Mouse (Mus musculus) heart, embryonic 10.5 days (tissue): Measurements from ENCODE around the gene Gm20388. TPM values are rescaled to one million over a fixed set of nuclear protein-coding genes. Genes with fewer than 3 reads are reported as not detected.
A peak's percentile ranks its signal among the peaks of the same experiment; 100 is the strongest.

ENCODE experiments used
- DNase-seq: peaks from one replicate; pipeline ENCODE4 v3.0.0-alpha.2; 2017; ENCODE audit warnings: low spot score
- H3K27ac ChIP-seq: fragments of 300-500 bp; sonication (generic); 2 replicates; pipeline ENCODE4 v1.5.1; 2016; ENCODE audit warnings: mild to moderate bottlenecking
- H3K27me3 ChIP-seq: fragments of 300-500 bp; sonication (generic); 2 replicates; pipeline ENCODE4 v1.6.1; 2016; ENCODE audit warnings: mild to moderate bottlenecking; ENCODE audit not compliant: poor library complexity, insufficient read depth, severe bottlenecking
- H3K36me3 ChIP-seq: fragments of 300-500 bp; sonication (generic); 2 replicates; pipeline ENCODE4 v1.6.1; 2016; ENCODE audit warnings: mild to moderate bottlenecking, moderate library complexity
- H3K4me1 ChIP-seq: fragments of 300-500 bp; sonication (generic); 2 replicates; pipeline ENCODE4 v1.6.1; 2016; ENCODE audit warnings: mild to moderate bottlenecking
- H3K4me3 ChIP-seq: fragments of 300-500 bp; sonication (generic); 2 replicates; pipeline ENCODE4 v1.5.1; 2016; ENCODE audit warnings: mild to moderate bottlenecking, moderate library complexity
- H3K9me3 ChIP-seq: fragments of 300-500 bp; sonication (generic); 2 replicates; pipeline ENCODE4 v1.6.1; 2016; ENCODE audit warnings: mild to moderate bottlenecking, moderate library complexity
- WGBS: fragments of 180-500 bp; shearing (Covaris S2); methylation state at CpG from one replicate; pipeline ENCODE4 v1.1.7; 2016; 5-methylcytosine and 5-hydroxymethylcytosine counted together
- polyA plus RNA-seq: library from polyadenylated mRNA; unstranded; fragments of >200 nt; fragmentation: Nextera tagmentation; extraction: Ambion mirVana; gene quantifications from 2 replicates; pipeline ENCODE4 v1.2.1, GENCODE M21; 2016

The Gm20388 gene
- polyA plus RNA-seq, 1 experiment from 2014 or later: 4.5 TPM

- no peaks in the 10 kb centered on the region for H3K36me3 ChIP-seq
- WGBS: 66% methylated on average over 16 of the region's 16 CpGs
- peaks cover 66% of the 10 kb centered on the region for H3K27me3 ChIP-seq
- no peaks in the 10 kb centered on the region for H3K9me3 ChIP-seq
- no peak for DNase-seq
- H3K4me3 ChIP-seq: no peak overlapping the region
- H3K4me1 ChIP-seq: peaks cover 42% of the 10 kb centered on the region
- 0 out of 2 replicates have a peak overlapping the region, but pooled peaks have one; percentile 19 for H3K27ac ChIP-seq
Observed at GRCm38 (mm10) chr8:120950674-120951218, 1040.1 kb downstream of the Gm20388 start.

- DNase-seq: no peak
- Histone ChIP-seq H3K9me3 (no peaks in the 10 kb centered on the region), H3K27ac (no peak overlapping the region), H3K4me3 (no peak overlapping the region), H3K36me3 (no peaks in the 10 kb centered on the region), H3K27me3 (peaks cover 93% of the 10 kb centered on the region), H3K4me1 (peaks cover 16% of the 10 kb centered on the region; the same call in 1 of the 2 replicates)
- 52% methylated on average over 8 of the region's 8 CpGs for WGBS
Observed at GRCm38 (mm10) chr8:120959470-120959891, 1048.8 kb downstream of the Gm20388 start.

DNA sequence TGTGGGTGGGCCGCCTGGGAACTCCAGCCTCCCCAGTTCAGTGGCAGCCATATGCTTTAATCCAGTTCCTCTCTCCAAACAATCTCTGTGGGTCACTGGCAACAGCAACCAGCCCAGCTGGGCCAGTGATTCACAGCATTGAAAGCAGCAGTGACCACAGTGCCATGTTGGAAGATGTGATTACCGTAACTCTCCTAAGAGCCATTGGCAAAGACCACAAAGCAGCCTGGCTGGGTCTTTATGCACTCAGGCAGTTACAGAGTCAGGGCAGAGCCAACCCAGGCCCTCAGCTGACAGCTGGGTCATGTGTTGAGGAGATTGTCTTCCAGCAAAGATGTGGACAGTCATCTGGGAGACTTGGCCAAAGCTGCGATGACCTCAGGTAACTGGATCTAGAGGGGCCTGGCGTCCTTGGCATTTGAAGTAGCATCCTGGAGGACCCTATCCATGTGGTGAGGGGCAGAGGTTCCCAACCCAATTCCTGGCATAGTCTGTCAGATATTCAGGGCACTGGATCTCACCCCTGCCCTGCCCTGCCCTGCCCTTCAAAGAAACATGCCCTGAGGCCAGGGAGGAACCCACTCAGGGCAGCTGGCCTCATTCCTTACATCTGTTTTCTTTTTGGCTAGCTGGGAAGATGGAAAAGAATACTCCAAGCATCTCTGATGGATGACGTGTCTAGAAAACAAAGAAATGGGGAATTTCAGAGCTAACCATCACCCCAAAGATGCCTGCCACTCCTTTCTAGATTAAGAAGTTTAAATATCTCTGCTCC is 1052.2 kb downstream of the Gm20388 start:
- Histone ChIP-seq H3K4me3 (no peak overlapping the region), H3K4me1 (peaks cover 7% of the 10 kb centered on the region), H3K27me3 (peaks cover 98% of the 10 kb centered on the region), H3K36me3 (no peaks in the 10 kb centered on the region), H3K9me3 (no peaks in the 10 kb centered on the region), H3K27ac (no peak overlapping the region)
- DNase-seq: no peak
- WGBS: 88% methylated on average over 5 of the region's 5 CpGs

- Histone ChIP-seq H3K27me3 (peaks cover 98% of the 10 kb centered on the region), H3K9me3 (no peaks in the 10 kb centered on the region), H3K36me3 (no peaks in the 10 kb centered on the region), H3K27ac (no peak overlapping the region; the same call in 1 of the 2 replicates), H3K4me1 (peaks cover 4% of the 10 kb centered on the region), H3K4me3 (no peak overlapping the region)
- DNase-seq: no peak
- 33% methylated on average over 3 of the region's 3 CpGs for WGBS
Observed at GRCm38 (mm10) chr8:120966557-120966956, 1055.9 kb downstream of the Gm20388 start.

GRCm38 (mm10) chr8:120968308-120968707 is 1057.7 kb downstream of the Gm20388 start:
- Histone ChIP-seq H3K4me1 (peaks cover 16% of the 10 kb centered on the region), H3K4me3 (no peak overlapping the region), H3K36me3 (no peaks in the 10 kb centered on the region), H3K27me3 (peaks cover 98% of the 10 kb centered on the region), H3K9me3 (no peaks in the 10 kb centered on the region), H3K27ac (no peak overlapping the region)
- no peak for DNase-seq
- 57% methylated on average over 6 of the region's 6 CpGs for WGBS

GRCm38 (mm10) chr8:120970346-120970745 is 1059.7 kb downstream of the Gm20388 start:
- no peak for DNase-seq
- Histone ChIP-seq H3K36me3 (no peaks in the 10 kb centered on the region), H3K4me1 (peaks cover 16% of the 10 kb centered on the region), H3K27me3 (peaks cover 98% of the 10 kb centered on the region), H3K9me3 (no peaks in the 10 kb centered on the region), H3K27ac (no peak overlapping the region), H3K4me3 (no peak overlapping the region)
- WGBS: 34% methylated on average over 5 of the region's 5 CpGs

DNA sequence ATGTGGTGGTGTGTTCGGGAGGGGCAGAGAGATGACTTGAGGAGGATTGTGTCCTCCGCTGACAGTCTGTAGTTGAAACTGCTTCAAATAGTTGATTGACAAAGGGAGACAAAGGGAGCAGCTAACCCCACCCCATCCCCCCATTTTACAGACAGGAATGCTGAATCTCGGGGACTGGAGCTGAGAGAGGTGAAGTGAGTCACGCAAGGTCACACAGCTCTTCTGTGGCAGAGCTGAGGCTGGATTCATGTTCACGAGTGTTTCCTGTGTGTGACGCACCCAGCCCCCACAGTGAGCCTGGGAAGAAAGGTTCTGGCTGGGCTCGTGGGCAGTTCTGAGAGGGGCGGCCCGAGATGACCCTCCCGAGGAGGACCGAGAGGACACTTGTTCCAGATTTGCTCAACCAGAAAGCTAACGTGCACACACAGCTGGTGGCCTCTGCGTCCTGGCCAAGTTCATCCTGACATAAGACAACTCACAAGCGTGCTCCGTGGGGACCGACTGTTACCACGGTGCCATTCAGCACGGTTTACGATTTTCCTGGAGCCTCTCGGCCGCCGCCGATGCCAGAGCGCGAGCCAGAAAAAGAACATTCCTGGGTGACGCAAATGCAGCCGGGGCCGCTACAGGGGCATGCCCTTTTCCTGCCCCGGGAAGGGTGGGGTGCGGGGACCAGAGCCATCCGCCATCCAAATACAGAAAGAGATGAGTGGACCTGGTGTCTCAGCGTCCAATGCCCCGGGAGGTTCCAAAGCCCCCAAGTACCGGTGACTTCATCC is 1061.2 kb downstream of the Gm20388 start:
- peak overlapping the region; percentile 56 for H3K4me3 ChIP-seq

GRCm38 (mm10) chr8:120973046-120973445 is 1062.4 kb downstream of the Gm20388 start:
- no peak for DNase-seq

More for the DNA sequence above, 1061.2 kb downstream of the Gm20388 start:
- H3K4me1 ChIP-seq: peaks cover 19% of the 10 kb centered on the region
- H3K36me3 ChIP-seq: no peaks in the 10 kb centered on the region
- peaks cover 96% of the 10 kb centered on the region for H3K27me3 ChIP-seq
- 15% methylated on average over 34 of the region's 34 CpGs for WGBS
- DNase-seq: no peak
- peak overlapping the region; percentile 74 for H3K27ac ChIP-seq
- no peaks in the 10 kb centered on the region for H3K9me3 ChIP-seq

GRCm38 (mm10) chr8:120977131-120977530 is 1066.5 kb downstream of the Gm20388 start:
- DNase-seq: no peak
- H3K36me3 ChIP-seq: no peaks in the 10 kb centered on the region
- 58% methylated on average over 13 of the region's 13 CpGs for WGBS
- no peak overlapping the region for H3K27ac ChIP-seq
- H3K27me3 ChIP-seq: peaks cover 97% of the 10 kb centered on the region
- peaks cover 32% of the 10 kb centered on the region for H3K4me1 ChIP-seq
- no peak overlapping the region for H3K4me3 ChIP-seq
- no peaks in the 10 kb centered on the region for H3K9me3 ChIP-seq

More at GRCm38 (mm10) chr8:120973046-120973445, 1062.4 kb downstream of the Gm20388 start:
- H3K4me1 ChIP-seq: peaks cover 24% of the 10 kb centered on the region
- no peaks in the 10 kb centered on the region for H3K36me3 ChIP-seq
- no peak overlapping the region for H3K27ac ChIP-seq
- H3K27me3 ChIP-seq: peaks cover 98% of the 10 kb centered on the region
- H3K4me3 ChIP-seq: peak overlapping the region; percentile 56; the same call in 1 of the 2 replicates
- WGBS: 20% methylated on average over 7 of the region's 7 CpGs
- no peaks in the 10 kb centered on the region for H3K9me3 ChIP-seq

- WGBS: 41% methylated on average over 9 of the region's 9 CpGs
- no peak for DNase-seq
Observed at GRCm38 (mm10) chr8:120979210-120979609, 1068.6 kb downstream of the Gm20388 start.

GRCm38 (mm10) chr8:120980948-120981347 is 1070.3 kb downstream of the Gm20388 start:
- H3K36me3 ChIP-seq: no peaks in the 10 kb centered on the region
- H3K27ac ChIP-seq: peak overlapping the region; percentile 18; the same call in 1 of the 2 replicates
- no peaks in the 10 kb centered on the region for H3K9me3 ChIP-seq
- H3K4me3 ChIP-seq: 0 out of 2 replicates have a peak overlapping the region, but pooled peaks have one; percentile 7
- H3K4me1 ChIP-seq: peaks cover 49% of the 10 kb centered on the region
- no peak for DNase-seq
- WGBS: 35% methylated on average over 13 of the region's 13 CpGs
- peaks cover 89% of the 10 kb centered on the region for H3K27me3 ChIP-seq

More at GRCm38 (mm10) chr8:120979210-120979609, 1068.6 kb downstream of the Gm20388 start:
- Histone ChIP-seq H3K4me1 (peaks cover 33% of the 10 kb centered on the region), H3K27me3 (peaks cover 91% of the 10 kb centered on the region), H3K9me3 (no peaks in the 10 kb centered on the region), H3K4me3 (no peak overlapping the region), H3K27ac (no peak overlapping the region), H3K36me3 (no peaks in the 10 kb centered on the region)

DNA sequence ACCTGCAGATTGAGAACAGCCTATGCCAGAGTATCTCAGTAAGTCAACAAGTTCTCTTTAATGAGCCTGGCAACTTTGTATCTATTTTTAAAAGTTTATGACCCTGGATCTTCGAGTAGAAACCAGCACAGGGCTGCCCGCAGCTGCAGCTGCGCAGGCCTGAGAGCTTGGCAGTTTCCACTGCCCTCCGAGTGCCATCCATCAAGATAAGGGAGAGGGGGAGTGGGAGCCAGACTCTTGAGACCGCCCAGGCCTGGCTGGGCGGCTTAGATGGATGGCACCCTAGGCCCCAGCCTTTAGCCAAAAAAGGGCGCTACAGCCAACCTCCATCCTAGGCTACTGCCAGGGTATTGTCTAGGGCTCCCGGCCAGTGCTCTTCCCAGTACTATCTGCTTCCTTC is 1074.2 kb downstream of the Gm20388 start:
- Histone ChIP-seq H3K27me3 (peaks cover 86% of the 10 kb centered on the region), H3K36me3 (no peaks in the 10 kb centered on the region), H3K27ac (peak overlapping the region; percentile 47; the same call in 1 of the 2 replicates), H3K4me3 (no peak overlapping the region), H3K4me1 (peaks cover 44% of the 10 kb centered on the region), H3K9me3 (no peaks in the 10 kb centered on the region)
- DNase-seq: no peak
- WGBS: 57% methylated on average over 8 of the region's 8 CpGs
